Mouse (Mus musculus) forebrain, embryonic 13.5 days (tissue): ENCODE data around the gene Fmnl1. TPM values are rescaled to one million over a fixed set of nuclear protein-coding genes. Genes with fewer than 3 reads are reported as not detected.
A peak's percentile ranks its signal among the peaks of the same experiment; 100 is the strongest.

Experiments used
- ATAC-seq: fragments of 200-750 bp; cut with Nextera tagmentation; 2 replicates; pipeline ENCODE4 v1.8.0; 2017
- H3K27ac ChIP-seq: fragments of 300-500 bp; sonication (generic); 2 replicates; pipeline ENCODE4 v1.5.1; 2015; ENCODE audit warnings: inconsistent platforms, mild to moderate bottlenecking, moderate library complexity
- H3K27me3 ChIP-seq: fragments of 300-500 bp; sonication (generic); 2 replicates; pipeline ENCODE4 v1.6.1; 2015; ENCODE audit warnings: mild to moderate bottlenecking, inconsistent platforms
- H3K36me3 ChIP-seq: fragments of 300-500 bp; sonication (generic); 2 replicates; pipeline ENCODE4 v1.6.1; 2015; ENCODE audit warnings: mild to moderate bottlenecking, inconsistent platforms; ENCODE audit not compliant: poor library complexity, severe bottlenecking
- H3K4me1 ChIP-seq: fragments of 300-500 bp; sonication (generic); 2 replicates; pipeline ENCODE4 v1.6.1; 2015; ENCODE audit warnings: inconsistent platforms
- H3K4me2 ChIP-seq: fragments of 300-500 bp; sonication (generic); 2 replicates; pipeline ENCODE4 v1.6.1; 2015; ENCODE audit warnings: inconsistent platforms, mild to moderate bottlenecking, moderate library complexity
- H3K4me3 ChIP-seq: fragments of 300-500 bp; sonication (generic); 2 replicates; pipeline ENCODE4 v1.5.1; 2015; ENCODE audit warnings: mild to moderate bottlenecking, inconsistent platforms
- H3K9ac ChIP-seq: fragments of 300-500 bp; sonication (generic); 2 replicates; pipeline ENCODE4 v1.6.1; 2015; ENCODE audit warnings: mild to moderate bottlenecking, inconsistent platforms
- H3K9me3 ChIP-seq: fragments of 300-500 bp; sonication (generic); replicated peaks from 2 replicates; pipeline ENCODE4 v1.6.1; 2016; ENCODE audit warnings: inconsistent platforms
- WGBS: fragments of 180-500 bp; shearing (Covaris S2); methylation state at CpG from one replicate; pipeline ENCODE4 v1.1.7; 2015; 5-methylcytosine and 5-hydroxymethylcytosine counted together
- polyA plus RNA-seq: library from polyadenylated mRNA; unstranded; fragments of >200 nt; fragmentation: Nextera tagmentation; extraction: Ambion mirVana; gene quantifications from 2 replicates; pipeline ENCODE4 v1.2.1, GENCODE M21; 2015

Fmnl1 gene
- polyA plus RNA-seq, 1 experiment from 2014 or later = 0.76 TPM

DNA sequence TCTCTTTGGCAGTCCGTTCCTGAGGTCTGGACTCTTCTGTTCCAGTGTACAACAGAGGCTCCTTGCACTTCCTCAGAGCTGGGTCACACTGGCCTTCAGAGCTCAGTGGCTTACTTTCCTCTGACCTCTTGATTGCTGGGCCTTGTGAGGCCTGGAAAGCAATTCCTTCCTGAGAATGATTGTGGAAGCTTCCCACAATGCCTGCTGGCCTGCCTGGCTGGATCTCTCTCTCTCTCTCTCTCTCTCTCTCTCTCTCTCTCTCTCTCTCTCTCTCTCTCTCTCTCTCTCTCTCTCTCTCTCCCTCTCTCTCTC lies 29.0 kb upstream of the Fmnl1 start:
- 0 out of 2 replicates have a peak overlapping the region, but pooled peaks have one; percentile 48 for H3K4me2 ChIP-seq

DNA sequence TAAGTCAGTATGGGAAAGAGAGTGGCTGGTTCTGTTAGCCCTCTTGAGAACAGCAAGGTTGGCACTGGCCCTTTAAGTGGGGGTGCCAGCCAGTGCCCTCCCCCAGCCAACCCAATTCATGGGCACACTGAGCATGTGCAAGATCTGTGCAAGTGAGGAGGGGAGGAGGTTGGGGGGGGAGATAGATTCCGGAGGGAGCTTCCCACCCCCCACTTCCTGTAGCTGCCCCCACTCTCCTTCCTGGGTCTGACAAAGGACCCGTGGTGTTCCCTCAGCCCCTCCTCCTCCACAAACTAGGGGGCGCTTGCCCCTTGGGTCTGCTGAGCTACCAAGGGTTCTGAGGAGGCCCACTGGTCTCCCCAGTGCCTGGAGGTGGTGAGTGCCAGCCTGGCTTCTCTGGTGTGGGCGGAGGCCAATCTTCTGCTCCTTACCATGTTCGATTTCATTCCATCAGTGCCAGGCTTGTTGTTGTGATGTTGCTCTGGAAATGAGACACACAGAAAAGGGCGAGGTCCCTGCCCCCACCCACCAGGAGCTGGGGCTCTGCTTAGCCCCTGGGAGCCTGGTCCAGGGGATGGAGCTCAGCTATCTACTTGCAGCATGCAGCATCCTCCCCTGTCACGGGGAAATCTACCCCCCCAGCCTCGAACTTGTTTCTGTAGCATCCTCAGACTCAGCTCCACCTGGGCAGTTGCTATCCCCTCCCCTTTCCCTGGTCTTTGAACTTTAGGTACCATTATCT lies 28.3 kb upstream of the Fmnl1 start:
- peaks cover 19% of the 10 kb centered on the region for H3K4me1 ChIP-seq
- H3K27ac ChIP-seq = peak overlapping the region; percentile 62
- peak; percentile 95 for ATAC-seq
- peaks cover 24% of the 10 kb centered on the region for H3K36me3 ChIP-seq
- H3K9me3 ChIP-seq = no peaks in the 10 kb centered on the region
- H3K9ac ChIP-seq = peak overlapping the region; percentile 38
- H3K4me3 ChIP-seq = peak overlapping the region; percentile 23
- peak overlapping the region; percentile 48 for H3K4me2 ChIP-seq
- 38% methylated on average over 7 of the region's 8 CpGs for WGBS
- no peaks in the 10 kb centered on the region for H3K27me3 ChIP-seq

More for the DNA sequence above, 29.0 kb upstream of the Fmnl1 start:
- no peak for ATAC-seq
- peaks cover 19% of the 10 kb centered on the region for H3K4me1 ChIP-seq
- 30% methylated on average over 1 of the region's 1 CpGs for WGBS
- H3K9ac ChIP-seq = peak overlapping the region; percentile 21; the same call in 1 of the 2 replicates
- no peaks in the 10 kb centered on the region for H3K27me3 ChIP-seq
- H3K9me3 ChIP-seq = no peaks in the 10 kb centered on the region
- H3K27ac ChIP-seq = peak overlapping the region; percentile 62
- no peak overlapping the region for H3K4me3 ChIP-seq
- H3K36me3 ChIP-seq = peaks cover 24% of the 10 kb centered on the region

- Histone ChIP-seq H3K4me1 (peaks cover 19% of the 10 kb centered on the region), H3K9me3 (no peaks in the 10 kb centered on the region), H3K27ac (no peak overlapping the region), H3K4me2 (no peak overlapping the region), H3K9ac (no peak overlapping the region), H3K4me3 (no peak overlapping the region), H3K36me3 (peaks cover 8% of the 10 kb centered on the region; the same call in 1 of the 2 replicates), H3K27me3 (no peaks in the 10 kb centered on the region)
- WGBS = 42% methylated on average over 12 of the region's 12 CpGs
- no peak for ATAC-seq
These were observed 26.3 kb upstream of the Fmnl1 start for GRCm38 (mm10) chr11:103144309-103145285.

DNA sequence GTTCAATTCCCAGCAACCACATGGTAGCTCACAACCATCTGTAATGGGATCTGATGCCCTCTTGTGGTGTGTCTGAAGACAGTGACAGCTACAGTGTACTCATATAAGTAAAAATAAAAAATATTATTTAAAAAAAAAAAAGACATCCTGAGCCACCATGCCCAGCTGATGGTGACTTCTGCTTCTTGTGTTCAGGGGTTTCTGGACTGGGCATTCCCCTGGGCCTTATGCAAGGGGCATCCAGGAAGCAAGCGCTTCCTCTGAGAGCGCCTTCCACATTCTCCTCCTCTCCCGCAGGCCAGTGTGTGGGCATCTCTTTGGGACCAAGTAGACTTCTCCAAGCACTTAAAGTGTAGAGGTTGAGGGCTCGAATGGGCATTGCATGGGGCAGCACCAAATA lies 24.5 kb upstream of the Fmnl1 start:
- Histone ChIP-seq H3K4me2 (no peak overlapping the region), H3K27me3 (no peaks in the 10 kb centered on the region), H3K27ac (no peak overlapping the region), H3K4me3 (no peak overlapping the region), H3K9ac (no peak overlapping the region), H3K9me3 (no peaks in the 10 kb centered on the region), H3K36me3 (no peaks in the 10 kb centered on the region), H3K4me1 (peaks cover 18% of the 10 kb centered on the region)
- ATAC-seq = no peak
- WGBS = 87% methylated on average over 4 of the region's 4 CpGs

DNA sequence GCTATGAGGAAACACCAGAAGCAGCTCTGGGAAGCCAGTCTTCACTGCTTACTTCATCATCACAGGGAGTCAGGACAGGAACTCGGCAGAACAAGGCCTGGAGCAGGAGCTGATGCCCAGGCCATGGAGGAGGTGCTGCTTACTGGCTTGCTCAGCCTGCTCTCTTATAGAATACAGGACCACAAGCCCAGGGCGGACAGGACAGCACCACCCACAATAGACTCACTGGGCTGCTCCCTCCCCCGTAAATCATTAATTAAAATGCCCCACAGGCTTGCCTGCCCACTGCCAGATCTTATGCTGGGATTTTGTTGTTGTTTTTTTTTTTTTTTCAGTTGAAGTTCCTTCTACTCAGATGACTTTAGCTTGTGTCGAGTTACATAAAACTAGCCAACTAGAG lies 23.1 kb upstream of the Fmnl1 start:
- Histone ChIP-seq H3K9me3 (no peaks in the 10 kb centered on the region), H3K4me3 (no peak overlapping the region), H3K9ac (no peak overlapping the region), H3K36me3 (no peaks in the 10 kb centered on the region), H3K27me3 (no peaks in the 10 kb centered on the region), H3K4me2 (no peak overlapping the region), H3K4me1 (peaks cover 4% of the 10 kb centered on the region), H3K27ac (no peak overlapping the region)
- ATAC-seq = no peak
- 66% methylated on average over 4 of the region's 4 CpGs for WGBS

DNA sequence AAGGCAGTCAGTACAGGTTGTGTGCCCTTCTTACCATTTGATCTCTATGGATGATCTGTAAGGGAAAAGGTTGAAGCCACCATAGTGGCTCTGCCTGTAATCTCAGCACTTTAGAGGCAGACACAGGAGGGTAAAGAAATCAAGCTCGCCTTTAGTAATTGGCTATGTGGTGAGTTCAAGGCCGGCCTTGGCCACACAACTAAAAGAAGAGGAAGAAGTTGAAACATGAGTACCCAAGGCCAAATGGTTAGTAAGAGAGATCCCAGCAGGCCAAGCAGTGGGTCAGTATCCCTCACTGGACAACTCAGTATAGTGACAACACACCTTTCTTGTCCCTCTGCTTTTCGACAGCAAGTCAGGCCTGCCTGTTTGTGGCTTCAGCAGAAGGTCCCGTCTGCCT lies 21.1 kb upstream of the Fmnl1 start:
- H3K4me2 ChIP-seq = no peak overlapping the region
- no peak overlapping the region for H3K9ac ChIP-seq
- no peak for ATAC-seq
- 94% methylated on average over 4 of the region's 4 CpGs for WGBS
- H3K36me3 ChIP-seq = no peaks in the 10 kb centered on the region
- no peaks in the 10 kb centered on the region for H3K4me1 ChIP-seq
- no peaks in the 10 kb centered on the region for H3K27me3 ChIP-seq
- no peak overlapping the region for H3K4me3 ChIP-seq
- H3K9me3 ChIP-seq = no peaks in the 10 kb centered on the region
- no peak overlapping the region for H3K27ac ChIP-seq

- peak overlapping the region; percentile 24 for H3K4me3 ChIP-seq
- H3K9ac ChIP-seq = no peak overlapping the region; the same call in 1 of the 2 replicates
- no peaks in the 10 kb centered on the region for H3K9me3 ChIP-seq
- H3K4me2 ChIP-seq = peak overlapping the region; percentile 51
- H3K36me3 ChIP-seq = no peaks in the 10 kb centered on the region
- WGBS = 2% methylated on average over 25 of the region's 25 CpGs
- H3K27ac ChIP-seq = no peak overlapping the region
- no peaks in the 10 kb centered on the region for H3K27me3 ChIP-seq
- ATAC-seq = peak; percentile 83
- peaks cover 8% of the 10 kb centered on the region; the same call in 1 of the 2 replicates for H3K4me1 ChIP-seq
These were observed 12.1 kb upstream of the Fmnl1 start for GRCm38 (mm10) chr11:103158621-103159478.

- Histone ChIP-seq H3K36me3 (no peaks in the 10 kb centered on the region), H3K4me3 (no peak overlapping the region), H3K4me1 (peaks cover 8% of the 10 kb centered on the region; the same call in 1 of the 2 replicates), H3K9ac (no peak overlapping the region), H3K27me3 (no peaks in the 10 kb centered on the region), H3K9me3 (no peaks in the 10 kb centered on the region), H3K4me2 (no peak overlapping the region), H3K27ac (no peak overlapping the region)
- no peak for ATAC-seq
- WGBS = 92% methylated on average over 11 of the region's 11 CpGs
These were observed 10.2 kb upstream of the Fmnl1 start for GRCm38 (mm10) chr11:103160738-103161137.

GRCm38 (mm10) chr11:103161449-103161848 lies 9.5 kb upstream of the Fmnl1 start:
- 73% methylated on average over 7 of the region's 7 CpGs for WGBS
- Histone ChIP-seq H3K9ac (no peak overlapping the region), H3K4me1 (peaks cover 8% of the 10 kb centered on the region; the same call in 1 of the 2 replicates), H3K36me3 (no peaks in the 10 kb centered on the region), H3K27me3 (no peaks in the 10 kb centered on the region; the same call in 1 of the 2 replicates), H3K4me2 (no peak overlapping the region), H3K27ac (no peak overlapping the region), H3K9me3 (no peaks in the 10 kb centered on the region), H3K4me3 (no peak overlapping the region)
- ATAC-seq = no peak

DNA sequence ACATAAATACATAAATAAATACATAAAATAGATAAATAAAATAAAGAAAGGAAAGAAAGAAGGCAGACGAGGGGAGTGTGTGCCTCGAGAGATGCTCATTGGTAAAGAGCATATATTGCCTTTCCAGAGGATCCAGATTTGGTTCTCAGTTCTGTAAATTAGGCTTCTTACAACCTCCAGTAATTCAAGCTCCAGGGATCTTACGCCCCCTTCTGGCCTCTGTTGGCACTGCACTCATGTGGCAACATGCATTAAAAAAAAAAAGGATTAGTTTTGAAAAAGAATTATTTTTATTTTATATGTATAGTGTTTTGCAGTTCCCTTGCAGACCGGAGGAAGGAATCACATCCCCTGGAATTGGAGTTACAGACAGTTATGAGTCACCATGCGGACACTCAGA lies 8.8 kb upstream of the Fmnl1 start:
- H3K36me3 ChIP-seq = no peaks in the 10 kb centered on the region
- H3K9ac ChIP-seq = no peak overlapping the region
- no peak overlapping the region for H3K4me3 ChIP-seq
- WGBS = 87% methylated on average over 5 of the region's 5 CpGs
- ATAC-seq = no peak
- no peaks in the 10 kb centered on the region for H3K9me3 ChIP-seq
- no peaks in the 10 kb centered on the region; the same call in 1 of the 2 replicates for H3K27me3 ChIP-seq
- peaks cover 8% of the 10 kb centered on the region; the same call in 1 of the 2 replicates for H3K4me1 ChIP-seq
- H3K4me2 ChIP-seq = no peak overlapping the region
- H3K27ac ChIP-seq = no peak overlapping the region

- ATAC-seq = no peak
- no peak overlapping the region for H3K9ac ChIP-seq
- WGBS = 36% methylated on average over 10 of the region's 10 CpGs
- H3K4me2 ChIP-seq = no peak overlapping the region
- H3K4me1 ChIP-seq = no peaks in the 10 kb centered on the region
- no peaks in the 10 kb centered on the region for H3K36me3 ChIP-seq
- no peak overlapping the region for H3K27ac ChIP-seq
- no peaks in the 10 kb centered on the region for H3K9me3 ChIP-seq
- H3K4me3 ChIP-seq = no peak overlapping the region
- H3K27me3 ChIP-seq = peaks cover 13% of the 10 kb centered on the region
These were observed 6.5 kb upstream of the Fmnl1 start for GRCm38 (mm10) chr11:103164391-103164790.
